Mouse (Mus musculus) cortical plate, adult 2 months (tissue): Measurements from ENCODE around the gene Rccd1.
A peak's percentile ranks its signal among the peaks of the same experiment; 100 is the strongest.

ENCODE experiments used
- CTCF ChIP-seq: fragments of 200-500 bp; IDR thresholded peaks from 2 replicates; pipeline ENCODE4 v1.5.1; 2011; ENCODE audit warnings: mild to moderate bottlenecking, control low read depth, low read length; ENCODE audit not compliant: insufficient read depth; ENCODE audit errors: extremely low read depth
- POLR2A ChIP-seq: fragments of 200-500 bp; IDR thresholded peaks from 2 replicates; pipeline ENCODE4 v1.6.1; 2011; ENCODE audit warnings: mild to moderate bottlenecking, low read length, control low read depth; ENCODE audit not compliant: insufficient read depth; ENCODE audit errors: extremely low read depth

- TF ChIP-seq POLR2A (no peak), CTCF (peak; percentile 28; the same call in 1 of the 2 replicates)
Observed at GRCm38 (mm10) chr7:80371041-80371751, 46.9 kb upstream of the Rccd1 start, which contains the start of gene Man2a2.
